Mouse (Mus musculus): ENCODE results near the gene Ilf3. TPM values are rescaled to one million over a fixed set of nuclear protein-coding genes. Genes with fewer than 3 reads are reported as not detected.
A peak's percentile ranks its signal among the peaks of the same experiment; 100 is the strongest.

The Ilf3 gene
- polyA plus RNA-seq, 1 experiment = 71.3 TPM

DNA sequence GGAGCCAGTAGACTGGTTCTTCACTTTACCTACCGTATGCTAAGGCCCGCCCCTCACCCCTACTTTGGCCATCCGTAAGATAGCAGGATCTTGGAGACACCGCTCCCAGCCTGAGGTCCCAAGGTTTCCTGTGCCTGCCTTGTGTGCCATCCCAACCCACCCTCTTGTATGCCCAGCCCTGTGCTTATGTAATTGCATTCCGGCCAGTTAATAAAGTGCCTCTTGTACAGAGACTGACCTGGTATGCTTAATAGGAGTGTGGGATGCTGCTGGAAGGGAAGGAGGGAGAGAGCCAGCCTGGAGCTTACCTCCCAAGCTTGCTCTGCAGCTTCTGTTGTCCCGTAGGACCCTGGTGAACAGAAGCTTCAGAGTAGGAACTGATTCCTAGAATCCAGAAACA, 12.9 kb upstream of the Ilf3 start:
- Histone ChIP-seq H3K27ac (ENCODE audit: insufficient read depth, low read length) (no peak overlapping the region), H3K4me3 (ENCODE audit: insufficient read depth, low read length) (no peak overlapping the region), H3K4me1 (ENCODE audit: control insufficient read depth, insufficient read depth, low read length) (no peaks in the 10 kb centered on the region)
- TF ChIP-seq POLR2A (IDR thresholded peaks at IDR 0.05; ENCODE audit: extremely low read depth, insufficient read depth, low read length) (no peak), CTCF (IDR thresholded peaks at IDR 0.05; ENCODE audit: extremely low read depth, insufficient read depth, low read length) (no peak)

DNA sequence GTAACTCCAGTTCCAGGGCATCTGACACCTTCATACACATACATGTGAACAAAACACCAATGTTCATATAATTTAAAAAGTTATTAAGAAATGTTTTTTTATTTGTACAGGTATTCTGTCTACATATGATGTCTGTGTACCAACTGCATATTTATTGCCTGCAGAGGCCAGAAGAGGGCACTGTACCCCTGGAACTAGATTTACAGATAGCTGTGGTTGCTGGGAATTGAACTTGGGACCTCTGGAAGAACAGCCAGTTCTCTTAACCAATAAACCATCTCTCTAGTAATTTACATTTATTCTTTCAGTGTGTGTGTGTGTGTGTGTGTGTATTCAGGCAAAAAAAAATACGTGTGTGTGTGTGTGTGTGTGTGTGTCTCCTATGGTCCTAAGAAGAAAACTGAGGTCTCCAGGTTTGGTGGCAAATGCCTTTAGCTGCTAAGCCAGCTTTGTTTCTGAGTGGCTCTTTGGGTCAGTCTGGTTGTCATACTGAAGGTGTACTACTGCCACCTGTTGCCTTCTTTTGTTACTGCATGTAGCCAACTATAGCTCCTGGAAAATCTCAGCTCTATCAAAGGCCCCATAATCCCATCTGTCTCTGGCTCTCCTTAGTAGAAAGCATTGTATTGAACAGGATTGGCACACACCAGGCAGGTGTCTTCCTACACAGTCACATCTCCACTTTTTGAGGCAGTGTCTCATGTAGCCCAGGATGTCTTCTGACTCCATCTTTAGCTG, 10.5 kb upstream of the Ilf3 start:
- Histone ChIP-seq H3K4me3 (ENCODE audit: insufficient read depth, low read length) (no peak overlapping the region), H3K27ac (ENCODE audit: insufficient read depth, low read length) (no peak overlapping the region), H3K4me1 (ENCODE audit: control insufficient read depth, insufficient read depth, low read length) (no peaks in the 10 kb centered on the region)
- TF ChIP-seq POLR2A (IDR thresholded peaks at IDR 0.05; ENCODE audit: extremely low read depth, insufficient read depth, low read length) (no peak), CTCF (IDR thresholded peaks at IDR 0.05; ENCODE audit: extremely low read depth, insufficient read depth, low read length) (peak; percentile 68)

DNA sequence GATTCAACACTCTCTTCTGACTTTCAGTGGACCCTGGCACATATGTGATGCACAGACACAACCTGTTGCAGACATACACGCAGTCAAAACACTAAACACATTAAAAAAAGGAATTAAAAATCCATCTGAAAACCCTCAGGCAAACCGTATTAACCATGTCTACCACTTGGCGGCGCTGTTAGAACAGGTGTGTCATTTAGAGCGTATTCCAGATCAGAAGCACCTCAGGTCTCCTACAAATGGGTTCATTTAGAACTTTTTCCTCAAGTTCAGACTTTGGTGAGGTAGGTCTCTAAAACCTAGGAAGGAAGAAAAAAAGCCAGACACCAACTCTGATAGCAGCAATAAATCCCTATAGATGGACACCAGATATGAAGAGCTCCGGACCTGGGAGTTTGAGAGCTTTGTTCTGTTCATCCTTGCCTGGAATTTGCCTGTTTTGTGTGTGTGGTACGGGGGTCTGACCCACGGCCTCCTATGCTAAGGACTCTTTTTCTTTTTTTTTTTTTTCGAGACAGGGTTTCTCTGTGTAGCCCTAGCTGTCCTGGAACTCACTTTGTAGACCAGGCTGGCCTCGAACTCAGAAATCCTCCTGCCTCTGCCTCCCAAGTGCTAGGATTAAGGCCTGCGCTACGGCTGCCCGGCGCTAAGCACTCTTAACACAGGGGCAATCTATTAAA, 990 bp upstream of the Ilf3 start:
- no peak overlapping the region; the same call in 1 of the 2 replicates for H3K27ac ChIP-seq (ENCODE audit: insufficient read depth, low read length)
- H3K4me3 ChIP-seq (ENCODE audit: insufficient read depth, low read length) = peak overlapping the region; percentile 75; the same call in 1 of the 2 replicates
- TF ChIP-seq CTCF (IDR thresholded peaks at IDR 0.05; ENCODE audit: extremely low read depth, insufficient read depth, low read length) (peak; percentile 69), POLR2A (IDR thresholded peaks at IDR 0.05; ENCODE audit: extremely low read depth, insufficient read depth, low read length) (no peak)
- H3K4me1 ChIP-seq (ENCODE audit: control insufficient read depth, insufficient read depth, low read length) = no peaks in the 10 kb centered on the region; the same call in 1 of the 2 replicates

DNA sequence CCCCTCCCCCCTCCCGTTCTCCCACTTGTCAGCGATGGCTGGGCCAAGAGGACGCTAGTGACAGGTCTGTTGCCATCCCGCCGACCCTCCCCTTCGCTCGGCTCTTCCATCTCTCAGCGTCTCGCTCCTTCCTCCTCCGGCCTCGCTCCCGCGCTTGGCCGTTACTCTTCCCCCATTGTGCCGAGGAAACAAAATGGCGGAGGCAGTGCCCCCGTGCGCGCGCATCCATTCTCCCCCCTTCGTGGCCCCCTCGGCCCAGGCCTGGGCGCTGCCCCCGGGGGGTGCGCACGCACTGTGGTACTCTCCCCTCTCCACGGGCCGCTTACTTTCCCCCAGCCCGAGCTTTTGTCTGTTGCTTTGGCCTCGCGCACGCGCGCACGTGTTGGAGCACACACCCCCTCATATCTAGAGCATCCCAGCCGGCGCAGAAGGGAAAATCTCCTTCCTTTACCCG, 487 bp downstream of the Ilf3 start:
- TF ChIP-seq POLR2A (IDR thresholded peaks at IDR 0.05; ENCODE audit: extremely low read depth, insufficient read depth, low read length) (peak; percentile 41; the same call in 1 of the 2 replicates), CTCF (IDR thresholded peaks at IDR 0.05; ENCODE audit: extremely low read depth, insufficient read depth, low read length) (no peak)
- Histone ChIP-seq H3K4me3 (ENCODE audit: insufficient read depth, low read length) (peak overlapping the region; percentile 75), H3K4me1 (ENCODE audit: control insufficient read depth, insufficient read depth, low read length) (no peaks in the 10 kb centered on the region; the same call in 1 of the 2 replicates), H3K27ac (ENCODE audit: insufficient read depth, low read length) (peak overlapping the region; percentile 20)

DNA sequence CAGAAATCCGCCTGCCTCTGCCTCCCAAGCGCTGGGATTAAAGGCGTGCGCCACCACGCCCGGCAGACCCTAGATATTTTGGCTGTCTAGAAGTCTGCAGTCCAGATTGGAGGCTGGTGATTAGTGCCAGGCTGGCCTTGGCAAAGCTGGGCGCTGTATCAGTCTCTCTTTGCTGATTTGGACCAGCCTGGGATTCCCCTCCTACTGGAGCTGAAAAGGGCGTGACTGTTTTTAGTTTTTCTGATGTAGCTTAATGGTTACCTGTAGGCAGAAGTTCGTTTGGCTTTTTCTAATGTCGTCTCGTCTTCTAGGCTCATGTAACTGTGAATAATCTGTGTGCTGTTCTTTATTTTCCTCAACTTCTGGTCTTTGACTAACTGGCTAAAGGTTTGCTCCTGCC, 1.4 kb downstream of the Ilf3 start:
- Histone ChIP-seq H3K4me1 (ENCODE audit: control insufficient read depth, insufficient read depth, low read length) (no peaks in the 10 kb centered on the region; the same call in 1 of the 2 replicates), H3K4me3 (ENCODE audit: insufficient read depth, low read length) (peak overlapping the region; percentile 75; the same call in 1 of the 2 replicates), H3K27ac (ENCODE audit: insufficient read depth, low read length) (no peak overlapping the region)
- no peak for TF ChIP-seq POLR2A (IDR thresholded peaks at IDR 0.05; ENCODE audit: extremely low read depth, insufficient read depth, low read length)
- TF ChIP-seq CTCF (IDR thresholded peaks at IDR 0.05; ENCODE audit: extremely low read depth, insufficient read depth, low read length) = no peak

DNA sequence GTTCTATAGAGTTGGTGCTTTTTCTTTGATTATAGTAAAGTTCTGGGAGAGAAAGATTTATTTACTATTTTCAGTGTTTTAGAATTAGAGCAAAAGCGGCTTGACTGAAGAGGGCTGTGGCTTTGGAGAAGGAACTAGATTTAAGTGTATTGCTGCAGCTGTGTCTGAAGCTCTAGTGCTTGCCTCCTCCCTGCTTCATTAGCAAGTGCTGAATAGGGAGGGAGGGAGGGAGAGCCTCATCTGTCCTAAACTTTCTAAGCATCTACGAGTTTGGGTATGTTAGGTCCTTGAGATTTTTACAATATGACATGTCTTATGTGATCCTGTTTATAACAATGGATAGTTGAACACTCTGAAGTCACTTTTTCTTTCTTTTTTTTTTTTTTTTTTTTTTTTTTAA, 3.2 kb downstream of the Ilf3 start:
- H3K4me1 ChIP-seq (ENCODE audit: control insufficient read depth, insufficient read depth, low read length) = no peaks in the 10 kb centered on the region; the same call in 1 of the 2 replicates
- TF ChIP-seq CTCF (IDR thresholded peaks at IDR 0.05; ENCODE audit: extremely low read depth, insufficient read depth, low read length) = no peak

DNA sequence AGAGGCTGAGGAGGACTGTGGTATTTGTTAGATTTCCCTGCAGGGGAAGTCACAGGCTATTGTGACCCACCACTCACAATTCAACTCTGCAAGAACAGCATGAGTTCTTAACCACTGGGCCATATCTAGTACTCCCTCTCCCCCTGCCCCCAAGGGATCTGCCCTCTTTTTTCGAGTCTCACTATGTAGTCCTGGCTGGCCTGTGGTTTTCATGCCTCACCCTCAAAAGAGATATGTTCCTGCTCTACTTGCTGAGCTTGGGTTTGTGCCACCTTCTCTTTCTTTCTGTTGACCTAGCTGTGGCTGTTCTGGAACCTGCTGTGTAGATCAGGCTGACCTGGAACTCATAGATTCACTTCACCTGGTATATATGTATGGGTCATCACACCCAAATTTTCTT, 4.8 kb downstream of the Ilf3 start:
- H3K4me1 ChIP-seq (ENCODE audit: control insufficient read depth, insufficient read depth, low read length) = peaks cover 2% of the 10 kb centered on the region; the same call in 1 of the 2 replicates
- no peak overlapping the region for H3K27ac ChIP-seq (ENCODE audit: insufficient read depth, low read length)
- H3K4me3 ChIP-seq (ENCODE audit: insufficient read depth, low read length) = no peak overlapping the region
- no peak for TF ChIP-seq POLR2A (IDR thresholded peaks at IDR 0.05; ENCODE audit: extremely low read depth, insufficient read depth, low read length)

More for the DNA sequence above, 3.2 kb downstream of the Ilf3 start:
- Histone ChIP-seq H3K27ac (ENCODE audit: insufficient read depth, low read length) (no peak overlapping the region), H3K4me3 (ENCODE audit: insufficient read depth, low read length) (no peak overlapping the region)

DNA sequence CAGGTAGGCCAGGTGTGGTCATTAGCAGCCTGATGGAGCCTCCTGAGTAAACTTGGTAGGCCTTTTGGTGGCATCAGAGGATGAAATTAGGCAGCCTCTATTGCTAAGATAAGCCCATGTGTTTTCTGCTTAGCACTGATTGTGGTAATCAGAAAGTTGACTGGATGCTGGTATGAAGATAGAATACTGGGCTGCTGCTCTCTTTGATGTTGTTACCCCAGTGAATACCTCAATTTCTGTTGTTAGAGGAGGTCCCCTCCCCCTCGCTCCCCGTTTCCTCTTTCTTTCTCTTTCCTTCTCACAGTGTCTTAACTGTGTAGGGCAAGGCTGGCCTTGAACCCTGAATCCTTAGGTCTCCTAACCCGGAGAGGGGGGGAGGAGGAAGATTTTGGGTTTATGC, 11.5 kb downstream of the Ilf3 start:
- Histone ChIP-seq H3K4me1 (ENCODE audit: control insufficient read depth, insufficient read depth, low read length) (peaks cover 5% of the 10 kb centered on the region), H3K27ac (ENCODE audit: insufficient read depth, low read length) (no peak overlapping the region), H3K4me3 (ENCODE audit: insufficient read depth, low read length) (no peak overlapping the region)
- no peak for TF ChIP-seq POLR2A (IDR thresholded peaks at IDR 0.05; ENCODE audit: extremely low read depth, insufficient read depth, low read length)
- no peak for TF ChIP-seq CTCF (IDR thresholded peaks at IDR 0.05; ENCODE audit: extremely low read depth, insufficient read depth, low read length)

DNA sequence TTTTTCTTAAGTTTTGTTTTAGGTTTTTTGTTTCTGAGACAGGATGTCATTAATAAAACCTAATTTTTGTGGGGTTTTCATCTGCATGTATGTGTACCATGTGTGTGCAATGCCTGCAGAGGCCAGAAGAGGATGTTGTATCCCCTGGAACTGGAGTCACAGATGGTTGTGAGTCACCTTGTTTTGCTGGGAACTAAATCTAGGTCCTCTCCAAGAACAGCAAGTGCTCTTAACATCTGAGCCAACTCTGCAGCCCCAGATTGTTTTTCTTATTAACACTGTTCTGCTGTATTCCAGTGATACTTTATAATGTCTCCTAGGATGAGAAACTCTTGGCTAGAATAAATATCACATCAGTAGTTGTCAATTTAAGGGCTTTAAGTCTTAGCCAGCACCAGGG, 13.2 kb downstream of the Ilf3 start:
- TF ChIP-seq CTCF (IDR thresholded peaks at IDR 0.05; ENCODE audit: extremely low read depth, insufficient read depth, low read length) = 0 out of 2 replicates have a peak, but pooled peaks have one; percentile 11
- no peak for TF ChIP-seq POLR2A (IDR thresholded peaks at IDR 0.05; ENCODE audit: extremely low read depth, insufficient read depth, low read length)
- peaks cover 9% of the 10 kb centered on the region for H3K4me1 ChIP-seq (ENCODE audit: control insufficient read depth, insufficient read depth, low read length)
- H3K27ac ChIP-seq (ENCODE audit: insufficient read depth, low read length) = no peak overlapping the region
- H3K4me3 ChIP-seq (ENCODE audit: insufficient read depth, low read length) = no peak overlapping the region

DNA sequence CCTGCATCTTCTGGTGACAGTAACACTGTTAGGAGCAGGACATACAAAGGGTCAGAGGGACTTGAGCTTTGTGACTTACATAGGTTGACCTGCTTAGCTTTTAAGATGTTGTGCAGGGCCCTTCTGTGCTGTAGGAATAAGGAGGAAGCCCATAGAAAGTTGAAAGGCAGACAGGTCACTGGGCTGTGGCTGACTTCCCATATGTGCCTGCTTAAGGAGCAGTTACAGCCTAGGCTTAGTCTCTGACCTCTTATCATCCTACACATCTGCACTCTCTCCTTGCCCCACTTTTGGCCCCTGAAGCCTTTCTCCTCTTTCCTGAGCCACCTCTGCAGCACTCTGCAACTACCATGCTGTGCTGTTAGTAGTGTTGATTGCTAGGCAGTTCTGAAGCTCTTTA, 16.3 kb downstream of the Ilf3 start:
- Histone ChIP-seq H3K27ac (ENCODE audit: insufficient read depth, low read length) (no peak overlapping the region), H3K4me1 (ENCODE audit: control insufficient read depth, insufficient read depth, low read length) (peaks cover 6% of the 10 kb centered on the region), H3K4me3 (ENCODE audit: insufficient read depth, low read length) (no peak overlapping the region)
- TF ChIP-seq POLR2A (IDR thresholded peaks at IDR 0.05; ENCODE audit: extremely low read depth, insufficient read depth, low read length) (no peak), CTCF (IDR thresholded peaks at IDR 0.05; ENCODE audit: extremely low read depth, insufficient read depth, low read length) (no peak)
